Mouse (Mus musculus) midbrain, embryonic 15.5 days (tissue): Measurements from ENCODE around the gene Il17c. TPM values are rescaled to one million over a fixed set of nuclear protein-coding genes. Genes with fewer than 3 reads are reported as not detected.

ENCODE experiments used
- ATAC-seq: fragments of 200-750 bp; cut with Nextera tagmentation; replicated peaks from 2 replicates; pipeline ENCODE4 v1.8.0; 2017; ENCODE audit warnings: moderate TSS enrichment
- H3K27ac ChIP-seq: fragments of 300-500 bp; sonication (generic); 2 replicates; pipeline ENCODE4 v1.5.1; 2015; ENCODE audit warnings: mild to moderate bottlenecking, inconsistent platforms
- H3K27me3 ChIP-seq: fragments of 300-500 bp; sonication (generic); replicated peaks from 2 replicates; pipeline ENCODE4 v1.6.1; 2015; ENCODE audit warnings: inconsistent platforms
- H3K36me3 ChIP-seq: fragments of 300-500 bp; sonication (generic); replicated peaks from 2 replicates; pipeline ENCODE4 v1.6.1; 2015; ENCODE audit warnings: inconsistent platforms
- H3K4me1 ChIP-seq: fragments of 300-500 bp; sonication (generic); 2 replicates; pipeline ENCODE4 v1.6.1; 2015; ENCODE audit warnings: inconsistent platforms
- H3K4me2 ChIP-seq: fragments of 300-500 bp; sonication (generic); 2 replicates; pipeline ENCODE4 v1.6.1; 2015; ENCODE audit warnings: inconsistent platforms, mild to moderate bottlenecking, moderate library complexity
- H3K4me3 ChIP-seq: fragments of 300-500 bp; sonication (generic); 2 replicates; pipeline ENCODE4 v1.5.1; 2015; ENCODE audit warnings: mild to moderate bottlenecking, inconsistent platforms
- H3K9ac ChIP-seq: fragments of 300-500 bp; sonication (generic); 2 replicates; pipeline ENCODE4 v1.6.1; 2015; ENCODE audit warnings: mild to moderate bottlenecking, inconsistent platforms
- H3K9me3 ChIP-seq: fragments of 300-500 bp; sonication (generic); 2 replicates; pipeline ENCODE4 v1.6.1; 2016; ENCODE audit warnings: inconsistent platforms
- WGBS: fragments of 180-500 bp; shearing (Covaris S2); methylation state at CpG from one replicate; pipeline ENCODE4 v1.1.7; 2015; ENCODE audit warnings: mixed read lengths; 5-methylcytosine and 5-hydroxymethylcytosine counted together
- polyA plus RNA-seq: library from polyadenylated mRNA; unstranded; fragments of >200 nt; fragmentation: Nextera tagmentation; extraction: Ambion mirVana; gene quantifications from 2 replicates; pipeline ENCODE4 v1.2.1, GENCODE M21; 2015

The Il17c gene
- polyA plus RNA-seq, 1 experiment from 2014 or later = not detected

DNA sequence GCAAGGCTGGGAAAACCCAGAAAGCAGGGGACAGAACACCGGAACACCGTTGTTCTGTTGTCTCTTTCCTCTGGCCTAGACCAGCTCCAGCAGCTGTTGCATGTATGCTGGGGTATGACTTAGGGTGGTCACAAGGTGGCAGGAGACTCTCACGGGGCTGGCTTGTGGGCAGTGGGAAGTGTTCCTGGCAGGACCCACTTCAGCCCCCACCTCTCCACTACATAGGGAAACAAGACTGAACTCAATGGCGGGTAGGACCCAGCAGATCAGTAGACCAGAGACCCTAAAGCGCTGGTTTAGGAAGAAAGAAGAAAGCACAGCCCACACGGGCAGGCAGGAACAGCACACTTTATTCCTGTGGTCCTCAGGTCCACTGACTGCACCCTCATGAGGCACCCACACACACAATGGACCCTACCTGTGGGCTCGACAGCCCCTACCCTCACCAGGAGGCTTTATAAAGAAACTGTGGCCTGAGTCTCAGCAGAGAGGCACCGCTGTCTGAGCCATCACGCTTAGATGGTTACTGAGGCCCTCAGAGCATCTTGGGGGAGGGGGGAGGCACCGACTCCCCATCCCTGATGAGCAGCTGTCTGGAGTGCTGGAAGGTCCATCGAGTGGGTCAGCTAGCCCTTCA, 11.6 kb downstream of the Il17c start:
- peak; percentile 25; the same call in 1 of the 2 replicates for ATAC-seq
- Histone ChIP-seq H3K9me3 (no peaks in the 10 kb centered on the region), H3K36me3 (peaks cover 26% of the 10 kb centered on the region)

DNA sequence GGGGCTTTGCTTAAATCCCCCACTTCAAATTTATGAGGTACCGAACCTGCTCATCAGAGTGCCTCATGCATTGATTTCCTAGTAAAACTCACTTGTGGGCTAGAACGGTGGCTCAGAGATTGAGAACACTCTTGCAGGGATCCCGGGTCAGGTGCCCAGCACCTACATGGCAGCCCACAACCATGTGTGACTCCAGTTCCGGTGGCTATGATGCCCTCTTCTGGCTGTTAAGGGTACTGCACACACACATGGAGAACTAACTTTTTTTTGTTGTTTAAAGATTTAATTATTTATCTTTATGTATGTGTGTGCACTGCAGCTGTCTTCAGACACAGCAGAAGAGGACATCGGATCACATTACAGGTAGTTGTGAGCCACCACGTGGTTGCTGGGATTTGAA, 13.6 kb downstream of the Il17c start:
- Histone ChIP-seq H3K27ac (no peak overlapping the region), H3K9ac (no peak overlapping the region), H3K4me3 (no peak overlapping the region), H3K27me3 (no peaks in the 10 kb centered on the region), H3K9me3 (no peaks in the 10 kb centered on the region), H3K4me2 (no peak overlapping the region), H3K4me1 (peaks cover 13% of the 10 kb centered on the region), H3K36me3 (peaks cover 26% of the 10 kb centered on the region)
- WGBS = 92% methylated on average over 6 of the region's 6 CpGs
- no peak for ATAC-seq

More for the DNA sequence above, 11.6 kb downstream of the Il17c start:
- H3K27ac ChIP-seq = no peak overlapping the region
- H3K27me3 ChIP-seq = no peaks in the 10 kb centered on the region
- H3K4me1 ChIP-seq = peaks cover 13% of the 10 kb centered on the region
- H3K4me3 ChIP-seq = no peak overlapping the region
- H3K9ac ChIP-seq = no peak overlapping the region
- H3K4me2 ChIP-seq = no peak overlapping the region
- WGBS = 70% methylated on average over 11 of the region's 11 CpGs

DNA sequence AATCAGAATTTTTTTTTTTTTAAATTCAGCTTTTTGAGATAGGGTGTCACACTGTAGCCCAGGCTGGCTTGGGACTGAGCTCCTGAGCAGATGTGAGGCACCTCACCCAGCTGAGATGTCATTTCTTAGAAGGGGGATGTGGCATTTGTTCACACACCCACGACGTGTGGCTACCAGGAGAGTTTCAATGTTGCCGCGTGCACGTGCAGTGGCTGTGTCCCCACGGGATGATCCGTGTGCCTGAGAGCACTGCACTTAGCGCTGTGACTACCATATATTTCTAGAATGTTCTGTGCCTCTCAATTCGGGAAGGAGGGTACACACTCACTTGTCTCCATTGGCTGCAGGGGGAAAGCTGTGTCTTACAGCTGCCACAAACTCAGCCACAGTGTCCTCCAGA, 14.3 kb downstream of the Il17c start:
- no peak overlapping the region for H3K9ac ChIP-seq
- no peak overlapping the region for H3K4me2 ChIP-seq
- H3K4me3 ChIP-seq = no peak overlapping the region
- ATAC-seq = no peak
- 94% methylated on average over 9 of the region's 9 CpGs for WGBS
- H3K27ac ChIP-seq = no peak overlapping the region
- no peaks in the 10 kb centered on the region for H3K9me3 ChIP-seq
- H3K36me3 ChIP-seq = peaks cover 26% of the 10 kb centered on the region
- H3K27me3 ChIP-seq = no peaks in the 10 kb centered on the region
- H3K4me1 ChIP-seq = peaks cover 13% of the 10 kb centered on the region

DNA sequence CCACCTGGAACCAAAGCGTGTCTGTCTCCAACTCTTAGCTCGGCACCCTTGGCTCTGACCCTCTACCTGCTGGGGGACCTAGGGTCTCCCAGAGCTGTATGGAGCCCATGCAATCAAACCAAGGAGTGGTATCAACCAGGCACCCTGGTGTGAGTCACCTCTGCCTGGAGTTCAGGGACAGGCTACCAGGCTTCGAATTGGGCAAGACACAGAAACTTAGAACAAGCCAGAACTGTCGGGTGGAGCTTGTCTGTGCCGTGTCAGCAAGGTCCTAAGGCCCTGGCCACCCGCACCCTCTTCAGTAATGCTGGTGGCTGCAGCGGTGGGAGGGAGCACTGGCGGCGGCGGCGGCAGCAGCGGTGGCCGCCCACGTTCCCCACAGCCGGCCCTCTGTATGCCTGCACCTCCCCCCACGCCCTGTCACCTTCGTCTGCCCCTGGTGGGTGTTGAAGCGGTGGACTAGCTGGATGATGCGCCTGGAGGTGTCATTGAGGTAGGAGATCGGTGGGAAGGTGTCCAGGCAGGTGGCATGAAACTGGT, 14.8 kb downstream of the Il17c start:
- H3K36me3 ChIP-seq = peaks cover 26% of the 10 kb centered on the region
- no peak for ATAC-seq

DNA sequence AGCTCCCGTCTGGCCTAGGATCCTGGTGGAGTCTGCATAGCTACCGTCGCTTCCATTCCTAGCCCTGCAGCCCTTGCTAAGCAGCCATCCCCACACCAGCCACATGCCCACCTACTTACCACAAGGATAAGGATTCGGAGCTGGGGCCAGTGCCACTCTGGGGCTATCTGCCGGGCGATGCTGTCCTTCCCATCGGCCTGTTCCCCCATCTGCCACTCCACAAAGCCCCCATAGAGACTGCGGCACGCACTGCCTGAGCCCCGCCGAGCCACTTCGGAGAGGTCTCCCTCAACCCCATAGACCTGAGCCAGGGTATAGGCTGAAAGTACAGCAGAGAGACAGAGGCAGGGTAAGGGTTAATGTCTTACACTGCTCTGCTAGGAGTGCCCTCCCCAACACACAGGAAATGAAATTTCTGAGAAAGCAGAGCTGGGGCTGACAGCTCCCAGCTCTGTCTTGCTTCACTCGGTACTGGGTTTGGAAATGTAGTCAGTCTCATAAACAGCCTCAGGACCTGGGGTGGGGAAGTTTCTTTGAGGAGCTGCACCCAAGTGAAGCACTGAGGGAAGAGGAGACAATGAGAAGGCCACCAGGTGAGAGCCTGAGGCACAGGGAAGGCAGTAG, 16.0 kb downstream of the Il17c start:
- Histone ChIP-seq H3K4me3 (no peak overlapping the region), H3K4me1 (peaks cover 12% of the 10 kb centered on the region), H3K36me3 (peaks cover 26% of the 10 kb centered on the region), H3K9ac (no peak overlapping the region), H3K27me3 (no peaks in the 10 kb centered on the region), H3K27ac (no peak overlapping the region), H3K4me2 (no peak overlapping the region), H3K9me3 (no peaks in the 10 kb centered on the region)
- 91% methylated on average over 13 of the region's 13 CpGs for WGBS
- ATAC-seq = no peak

More for the DNA sequence above, 14.8 kb downstream of the Il17c start:
- Histone ChIP-seq H3K27me3 (no peaks in the 10 kb centered on the region), H3K4me2 (no peak overlapping the region), H3K9ac (no peak overlapping the region), H3K4me1 (peaks cover 12% of the 10 kb centered on the region), H3K9me3 (no peaks in the 10 kb centered on the region), H3K27ac (no peak overlapping the region), H3K4me3 (no peak overlapping the region)
- 88% methylated on average over 20 of the region's 20 CpGs for WGBS

DNA sequence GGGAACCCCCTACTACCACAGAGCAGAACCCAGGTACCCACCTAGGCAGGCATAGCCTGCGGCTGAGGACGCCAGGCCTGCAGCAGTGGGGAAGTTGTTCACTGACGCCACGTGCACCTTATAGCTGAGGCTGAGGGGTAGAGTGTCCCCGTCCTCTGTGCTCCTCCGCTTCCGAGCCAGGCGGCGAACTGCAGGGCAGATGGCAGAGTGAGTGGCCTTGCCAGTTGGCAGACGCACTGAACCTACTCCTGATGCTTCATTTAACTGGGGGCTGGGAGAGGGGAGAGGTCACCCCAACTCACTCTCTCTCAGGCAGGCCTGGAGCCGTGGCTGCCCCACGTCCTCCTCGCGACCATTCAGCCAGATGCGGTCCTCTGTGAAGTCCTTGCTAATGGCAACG, 17.5 kb downstream of the Il17c start:
- no peak overlapping the region for H3K4me3 ChIP-seq
- H3K27me3 ChIP-seq = no peaks in the 10 kb centered on the region
- H3K36me3 ChIP-seq = peaks cover 25% of the 10 kb centered on the region
- no peak overlapping the region for H3K4me2 ChIP-seq
- no peak for ATAC-seq
- no peak overlapping the region for H3K9ac ChIP-seq
- no peak overlapping the region for H3K27ac ChIP-seq
- H3K9me3 ChIP-seq = no peaks in the 10 kb centered on the region
- WGBS = 95% methylated on average over 16 of the region's 16 CpGs
- H3K4me1 ChIP-seq = peaks cover 14% of the 10 kb centered on the region

DNA sequence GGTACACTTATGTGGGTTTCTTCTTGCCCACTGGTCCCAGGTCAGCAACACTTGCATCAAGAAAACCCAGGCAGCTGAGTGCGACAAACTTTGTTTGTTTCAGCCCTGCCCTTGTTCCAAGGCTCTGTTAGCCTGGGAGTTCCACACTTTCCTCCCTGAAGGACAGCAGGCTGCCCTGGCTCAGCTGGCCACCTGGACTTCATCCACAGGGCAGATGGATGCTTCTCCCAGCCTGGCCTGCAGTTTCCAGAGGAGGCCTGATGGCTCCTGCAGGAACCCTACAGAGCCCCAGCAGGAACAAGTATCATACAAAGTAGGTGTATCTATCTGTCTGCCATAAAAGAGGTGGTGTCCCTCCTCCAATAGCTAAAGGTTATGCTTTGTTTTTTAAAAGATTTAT, 19.5 kb downstream of the Il17c start:
- WGBS = 95% methylated on average over 1 of the region's 1 CpGs
- H3K27ac ChIP-seq = no peak overlapping the region
- H3K4me1 ChIP-seq = peaks cover 30% of the 10 kb centered on the region
- H3K9me3 ChIP-seq = no peaks in the 10 kb centered on the region
- H3K27me3 ChIP-seq = no peaks in the 10 kb centered on the region
- no peak for ATAC-seq
- H3K4me2 ChIP-seq = no peak overlapping the region
- peaks cover 12% of the 10 kb centered on the region; the same call in 1 of the 2 replicates for H3K36me3 ChIP-seq
- no peak overlapping the region for H3K4me3 ChIP-seq
- no peak overlapping the region for H3K9ac ChIP-seq

DNA sequence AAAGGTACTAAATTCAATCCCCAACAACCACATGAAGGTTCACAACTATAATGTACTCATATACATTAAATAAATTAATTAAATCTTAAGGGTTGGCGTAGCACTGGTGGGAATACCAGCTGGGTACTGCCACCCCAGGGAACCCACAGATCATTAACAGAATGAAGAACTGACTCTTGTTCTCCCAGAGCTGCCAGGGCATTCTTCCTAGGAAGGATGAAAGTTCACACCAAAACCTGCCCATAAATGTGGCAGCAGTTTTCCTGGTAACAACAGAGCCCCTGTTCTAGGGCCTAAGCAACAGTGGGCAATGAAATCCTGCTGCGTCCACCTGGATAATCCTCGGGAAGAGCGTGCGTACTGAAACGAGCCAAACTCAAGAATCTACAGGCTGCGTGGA, 20.5 kb downstream of the Il17c start:
- H3K4me1 ChIP-seq = peaks cover 30% of the 10 kb centered on the region
- peak overlapping the region; percentile 78 for H3K4me3 ChIP-seq
- no peaks in the 10 kb centered on the region for H3K9me3 ChIP-seq
- H3K27me3 ChIP-seq = no peaks in the 10 kb centered on the region
- peak overlapping the region; percentile 92 for H3K4me2 ChIP-seq
- no peak for ATAC-seq
- H3K36me3 ChIP-seq = peaks cover 7% of the 10 kb centered on the region; the same call in 1 of the 2 replicates
- peak overlapping the region; percentile 87 for H3K27ac ChIP-seq
- H3K9ac ChIP-seq = peak overlapping the region; percentile 79
- WGBS = 12% methylated on average over 7 of the region's 7 CpGs

DNA sequence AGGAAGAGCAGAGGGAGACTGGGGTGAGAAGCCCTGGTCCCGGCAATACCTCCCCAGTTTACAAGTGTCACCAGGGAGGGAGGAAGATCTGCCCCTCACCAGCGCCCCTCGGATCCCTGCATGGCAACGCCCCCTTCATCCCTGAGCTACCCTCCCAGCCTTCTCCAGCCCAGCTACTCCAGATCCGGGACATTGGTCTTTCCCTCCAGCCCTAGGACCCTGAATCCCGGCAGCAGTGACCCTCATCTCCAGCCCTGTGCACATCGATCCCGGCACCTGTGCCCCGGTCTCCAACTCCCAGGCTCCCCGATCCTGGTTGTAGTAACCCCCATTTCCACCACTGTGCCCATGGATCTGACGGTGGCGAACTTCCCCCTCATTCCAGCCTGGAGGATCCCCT, 21.0 kb downstream of the Il17c start:
- WGBS = under 1% methylated on average over 12 of the region's 12 CpGs
- no peaks in the 10 kb centered on the region for H3K27me3 ChIP-seq
- H3K4me2 ChIP-seq = peak overlapping the region; percentile 92
- peak; percentile 25 for ATAC-seq
- H3K4me1 ChIP-seq = peaks cover 30% of the 10 kb centered on the region
- H3K9me3 ChIP-seq = no peaks in the 10 kb centered on the region
- H3K9ac ChIP-seq = peak overlapping the region; percentile 79
- peak overlapping the region; percentile 87 for H3K27ac ChIP-seq
- H3K4me3 ChIP-seq = peak overlapping the region; percentile 78
- H3K36me3 ChIP-seq = peaks cover 5% of the 10 kb centered on the region; the same call in 1 of the 2 replicates

DNA sequence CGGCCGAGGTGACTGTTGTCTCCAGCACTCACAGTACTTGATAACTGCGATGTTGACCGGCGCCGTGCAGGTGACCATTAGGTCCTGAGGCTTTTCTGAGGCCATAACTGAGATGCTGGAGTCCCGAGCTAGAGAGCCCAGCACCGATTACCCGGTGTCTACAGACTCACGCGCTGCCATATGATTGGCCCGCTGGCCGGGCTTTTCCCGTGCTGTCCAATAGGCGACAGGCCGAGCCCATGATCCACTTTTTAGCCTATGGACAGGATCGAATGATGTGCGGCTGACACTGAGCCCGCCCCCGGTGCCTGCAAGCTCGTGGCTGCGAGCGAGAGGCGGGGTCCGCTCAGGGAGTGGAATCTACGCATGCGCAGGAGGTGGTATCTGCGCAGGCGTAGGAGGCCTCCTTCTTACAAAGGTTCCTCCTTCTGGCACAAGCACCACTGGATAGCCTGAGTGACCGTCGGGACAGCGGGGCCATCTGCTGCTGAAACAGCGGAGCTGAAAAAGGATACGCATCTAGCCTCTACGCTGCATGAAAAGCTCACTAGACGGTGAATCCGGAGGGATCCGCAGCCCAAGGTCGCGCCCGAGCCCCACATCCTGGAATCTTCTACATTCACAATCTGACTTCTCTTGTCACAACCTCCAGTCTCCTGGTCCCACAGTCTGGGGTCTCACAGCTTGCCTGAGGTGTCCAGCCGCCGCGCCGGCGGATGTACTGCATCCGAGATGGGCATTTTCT, 21.6 kb downstream of the Il17c start, which contains the start of gene Mvd:
Gene Mvd, minus strand, starts transcription at position 161 of the 745 bp plus-strand sequence.
- no peaks in the 10 kb centered on the region for H3K9me3 ChIP-seq
- peak within 1 kb of the TSS; percentile 94 for H3K9ac ChIP-seq
- H3K36me3 ChIP-seq = no peaks in the 10 kb centered on the region; the same call in 1 of the 2 replicates
- peak within 1 kb of the TSS; percentile 98 for H3K27ac ChIP-seq
- H3K4me3 ChIP-seq = peak within 1 kb of the TSS; percentile 78
- WGBS = under 1% methylated on average over 47 of the region's 47 CpGs
- H3K27me3 ChIP-seq = no peaks in the 10 kb centered on the region
- peak; percentile 98 for ATAC-seq
- H3K4me2 ChIP-seq = peak within 1 kb of the TSS; percentile 92
- peaks cover 30% of the 10 kb centered on the region for H3K4me1 ChIP-seq

DNA sequence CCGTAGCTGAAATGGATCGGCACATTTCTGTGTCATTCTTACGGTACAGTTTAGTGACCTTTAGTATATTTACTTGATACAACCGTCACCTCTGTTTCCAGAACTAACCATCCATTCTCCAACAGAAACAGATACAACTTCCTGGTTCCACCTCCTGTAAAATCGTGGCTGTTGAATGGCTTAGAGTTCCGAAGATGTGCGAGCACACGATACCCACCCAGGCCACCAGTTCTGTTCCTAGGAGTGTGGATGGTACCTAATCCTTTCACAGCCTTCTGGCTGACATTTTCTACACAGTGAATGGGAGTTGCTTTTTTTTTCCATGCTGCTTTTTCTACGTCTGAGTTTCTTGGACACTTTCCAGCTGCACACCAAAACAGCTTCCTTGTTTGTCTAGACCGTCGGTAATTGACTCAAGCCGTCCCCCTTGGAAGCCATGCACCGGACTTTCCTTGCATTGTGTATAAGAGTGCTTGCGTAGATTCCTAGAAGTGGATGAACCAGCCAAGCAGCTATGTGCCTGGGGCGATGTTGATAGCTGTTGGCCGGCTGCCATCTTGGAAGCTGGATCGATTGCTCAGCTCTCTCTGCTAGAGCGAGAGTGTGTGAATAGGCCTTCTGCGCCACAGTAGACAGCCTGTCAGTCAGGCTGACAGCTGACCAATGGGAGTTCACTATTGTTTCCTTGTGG, 22.4 kb downstream of the Il17c start:
- Histone ChIP-seq H3K4me3 (peak overlapping the region; percentile 78), H3K36me3 (no peaks in the 10 kb centered on the region; the same call in 1 of the 2 replicates), H3K9me3 (no peaks in the 10 kb centered on the region), H3K9ac (peak overlapping the region; percentile 94), H3K27me3 (no peaks in the 10 kb centered on the region), H3K4me1 (peaks cover 30% of the 10 kb centered on the region), H3K27ac (peak overlapping the region; percentile 98), H3K4me2 (peak overlapping the region; percentile 72)
- 9% methylated on average over 19 of the region's 19 CpGs for WGBS
- ATAC-seq = peak; percentile 25; the same call in 1 of the 2 replicates
